Mouse (Mus musculus): Measurements from ENCODE around the gene Ndrg2.
"Not testable (repeated sequence)": the region's sequence is repeated elsewhere in the genome, so short reads cannot be mapped to it uniquely, and the experiment has no call there.

- TF ChIP-seq CHD2 (IDR thresholded peaks at IDR 0.05; ENCODE audit: low read depth, low read length); ZNF384 (IDR thresholded peaks at IDR 0.05; ENCODE audit: low read depth, low read length); HCFC1 (IDR thresholded peaks at IDR 0.05; ENCODE audit: borderline replicate concordance, insufficient read depth, low read length); ZC3H11A (IDR thresholded peaks at IDR 0.05; ENCODE audit: borderline replicate concordance, low read depth, low read length): not testable (repeated sequence)
Measured at GRCm38 (mm10) chr14:51926930-51927329, 13.0 kb upstream of the Ndrg2 start.
